Mouse (Mus musculus) bone marrow macrophage, adult 2 months (primary cell): Measurements from ENCODE around the gene Tnf. TPM values are rescaled to one million over a fixed set of nuclear protein-coding genes. Genes with fewer than 3 reads are reported as not detected.
A peak's percentile ranks its signal among the peaks of the same experiment; 100 is the strongest.

ENCODE experiments used
- H3K27ac ChIP-seq: 2 replicates; pipeline ENCODE4 v1.5.1; 2012; ENCODE audit warnings: low read depth, low read length; ENCODE audit not compliant: insufficient read depth
- H3K4me1 ChIP-seq: 2 replicates; pipeline ENCODE4 v1.6.1; 2012; ENCODE audit warnings: low read length; ENCODE audit not compliant: control insufficient read depth, insufficient read depth
- H3K4me3 ChIP-seq: 2 replicates; pipeline ENCODE4 v1.5.1; 2012; ENCODE audit warnings: mild to moderate bottlenecking, low read length, moderate library complexity; ENCODE audit not compliant: insufficient read depth
- CTCF ChIP-seq: IDR thresholded peaks from 2 replicates; pipeline ENCODE4 v1.5.1; 2012; ENCODE audit warnings: low read depth, mild to moderate bottlenecking, low read length, moderate library complexity
- POLR2A ChIP-seq: IDR thresholded peaks from 2 replicates; pipeline ENCODE4 v1.6.1; 2012; ENCODE audit warnings: mild to moderate bottlenecking, low read depth, low read length, borderline replicate concordance
- polyA plus RNA-seq: library from polyadenylated mRNA; stranded (reverse); fragments of >200 nt; gene quantifications from 2 replicates; pipeline ENCODE4 v1.2.4, GENCODE M21; 2012; ENCODE audit not compliant: missing spikeins, insufficient read depth, insufficient read length

Tnf gene
- polyA plus RNA-seq, 1 experiment: 11.9 TPM

- H3K27ac ChIP-seq: peak within 1 kb of the TSS; percentile 90
- H3K4me1 ChIP-seq: peaks cover 58% of the 10 kb centered on the region
- peak within 1 kb of the TSS; percentile 6; the same call in 1 of the 2 replicates for H3K4me3 ChIP-seq
- no peak for TF ChIP-seq CTCF
- TF ChIP-seq POLR2A: no peak
Measured at GRCm38 (mm10) chr17:35220156-35220952, 18.5 kb upstream of the Tnf start, which contains the start of gene Gm16181. TSS of gene Gm16181 (plus strand) at chr17:35220834.

DNA sequence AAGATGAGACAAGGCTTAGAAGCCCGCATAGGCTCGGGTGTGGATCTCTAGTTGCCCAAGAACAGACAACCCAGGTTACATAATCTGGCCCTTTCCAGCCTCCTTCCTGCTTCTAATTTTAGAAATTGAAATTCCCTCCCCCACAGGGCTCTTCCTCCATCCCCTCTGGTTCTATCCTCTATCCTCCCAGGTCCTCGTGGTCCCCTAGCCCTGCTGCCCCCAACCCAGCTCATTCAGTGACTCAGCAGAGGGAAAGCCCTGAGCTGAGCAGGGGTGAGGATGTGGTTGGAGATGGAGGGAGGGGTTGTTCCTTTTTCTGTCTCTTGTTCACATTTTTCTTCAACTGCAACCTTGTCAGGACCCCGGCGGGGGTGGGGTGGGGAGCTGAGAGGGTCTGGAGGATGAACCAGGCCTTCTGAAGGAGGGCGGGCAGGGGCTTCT lies 17.8 kb upstream of the Tnf start:
- no peak overlapping the region for H3K4me3 ChIP-seq
- TF ChIP-seq CTCF (0 out of 2 replicates have a peak, but pooled peaks have one; percentile 5), POLR2A (no peak)

DNA sequence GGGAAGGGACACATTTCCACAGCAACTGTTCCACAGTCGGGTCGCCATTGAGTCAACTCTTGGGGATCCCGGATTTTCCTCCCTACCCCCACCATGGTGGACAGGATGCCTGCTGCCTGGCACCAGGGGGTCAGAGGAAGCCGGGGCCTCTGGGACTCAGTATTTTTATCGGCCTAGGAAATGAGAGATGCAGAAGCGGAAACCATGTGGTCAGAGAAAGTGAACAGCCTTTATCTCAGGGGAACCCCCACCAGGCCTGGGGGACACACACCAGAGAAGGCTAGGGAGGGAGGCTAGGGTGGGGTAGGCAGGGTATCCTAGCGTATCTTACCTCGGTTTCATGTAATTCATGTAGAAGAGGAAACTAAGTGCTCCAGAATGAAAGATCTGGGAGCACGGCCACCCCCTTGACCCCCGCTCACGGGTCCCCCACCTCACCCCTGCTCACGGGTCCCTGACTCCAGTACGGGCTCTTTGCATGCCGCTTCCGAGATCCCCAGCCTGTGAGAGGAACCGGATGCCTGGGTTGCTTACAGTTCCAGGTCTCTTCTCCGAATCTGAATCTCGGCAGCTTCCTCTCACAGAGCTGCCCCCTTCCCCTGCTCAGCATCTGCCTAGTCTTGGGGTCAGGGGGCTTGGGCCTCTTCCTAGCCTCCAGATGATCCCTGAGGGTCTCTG lies 16.8 kb upstream of the Tnf start:
- Histone ChIP-seq H3K27ac (peak overlapping the region; percentile 90), H3K4me1 (peaks cover 68% of the 10 kb centered on the region), H3K4me3 (peak overlapping the region; percentile 43)
- TF ChIP-seq POLR2A: no peak
- TF ChIP-seq CTCF: no peak

More for the DNA sequence above, 17.8 kb upstream of the Tnf start:
- peak overlapping the region; percentile 90 for H3K27ac ChIP-seq
- peaks cover 66% of the 10 kb centered on the region for H3K4me1 ChIP-seq

GRCm38 (mm10) chr17:35213071-35213470 lies 11.3 kb upstream of the Tnf start:
- H3K27ac ChIP-seq: no peak overlapping the region
- no peak overlapping the region for H3K4me3 ChIP-seq
- TF ChIP-seq POLR2A: no peak
- H3K4me1 ChIP-seq: peaks cover 65% of the 10 kb centered on the region

DNA sequence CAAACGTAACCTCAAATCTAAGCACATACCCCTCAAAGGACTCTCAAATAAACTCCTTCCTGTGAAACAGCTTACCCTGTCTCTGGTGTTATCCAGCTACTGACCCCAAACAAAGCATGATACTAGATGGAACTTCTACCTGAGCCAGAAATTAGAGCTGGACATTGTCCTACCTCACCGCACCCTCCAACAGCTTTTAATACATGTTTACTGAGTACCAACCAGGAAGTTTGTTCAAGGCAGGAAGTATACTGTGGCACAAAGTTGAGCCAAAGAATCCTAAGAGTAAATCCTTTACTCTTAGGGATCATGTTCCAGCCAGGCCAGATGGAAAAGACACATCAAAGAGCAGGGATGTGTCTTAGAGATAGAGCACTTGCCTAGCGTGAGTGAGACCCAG lies 8.8 kb upstream of the Tnf start:
- Histone ChIP-seq H3K4me1 (peaks cover 53% of the 10 kb centered on the region), H3K27ac (peak overlapping the region; percentile 89), H3K4me3 (peak overlapping the region; percentile 51)
- TF ChIP-seq POLR2A: no peak
- no peak for TF ChIP-seq CTCF

GRCm38 (mm10) chr17:35209785-35210535 lies 8.2 kb upstream of the Tnf start:
- peaks cover 47% of the 10 kb centered on the region for H3K4me1 ChIP-seq
- TF ChIP-seq CTCF (no peak), POLR2A (no peak)
- H3K27ac ChIP-seq: peak overlapping the region; percentile 89
- peak overlapping the region; percentile 51 for H3K4me3 ChIP-seq

DNA sequence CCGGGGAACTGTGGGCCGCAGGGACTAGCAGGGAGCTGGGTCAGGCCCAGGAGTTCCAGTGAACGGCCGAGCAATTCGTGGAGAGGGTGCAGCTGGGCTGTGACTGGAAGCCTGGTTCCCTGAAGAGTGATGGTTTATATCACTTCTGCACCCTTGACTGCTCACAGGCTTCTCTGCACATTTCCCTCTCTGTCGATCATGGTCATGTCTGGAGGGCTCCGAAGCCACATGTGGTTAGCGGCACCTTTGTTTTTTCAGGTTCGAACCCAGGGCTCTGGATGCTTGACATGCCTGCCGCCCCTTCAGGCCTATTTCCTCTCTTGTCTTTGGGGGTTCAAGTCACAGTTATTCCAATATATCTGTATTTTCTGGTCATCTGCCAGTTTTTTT lies 3.6 kb upstream of the Tnf start:
- Histone ChIP-seq H3K27ac (no peak overlapping the region), H3K4me1 (peaks cover 32% of the 10 kb centered on the region), H3K4me3 (no peak overlapping the region)
- TF ChIP-seq CTCF (no peak), POLR2A (no peak)

GRCm38 (mm10) chr17:35204494-35205379 lies 2.9 kb upstream of the Tnf start, which contains the start of gene Lta:
TSS of gene Lta (minus strand) at chr17:35205351.
- H3K4me1 ChIP-seq: peaks cover 30% of the 10 kb centered on the region

GRCm38 (mm10) chr17:35202442-35202841 lies 635 bp upstream of the Tnf start:
- peak overlapping the region; percentile 81 for H3K4me3 ChIP-seq
- TF ChIP-seq CTCF (no peak), POLR2A (no peak)
- H3K27ac ChIP-seq: peak overlapping the region; percentile 68
- H3K4me1 ChIP-seq: peaks cover 17% of the 10 kb centered on the region

More at GRCm38 (mm10) chr17:35204494-35205379, 2.9 kb upstream of the Tnf start, which contains the start of gene Lta:
- H3K4me3 ChIP-seq: no peak within 1 kb of the TSS
- H3K27ac ChIP-seq: no peak within 1 kb of the TSS
- TF ChIP-seq CTCF (no peak), POLR2A (no peak)

DNA sequence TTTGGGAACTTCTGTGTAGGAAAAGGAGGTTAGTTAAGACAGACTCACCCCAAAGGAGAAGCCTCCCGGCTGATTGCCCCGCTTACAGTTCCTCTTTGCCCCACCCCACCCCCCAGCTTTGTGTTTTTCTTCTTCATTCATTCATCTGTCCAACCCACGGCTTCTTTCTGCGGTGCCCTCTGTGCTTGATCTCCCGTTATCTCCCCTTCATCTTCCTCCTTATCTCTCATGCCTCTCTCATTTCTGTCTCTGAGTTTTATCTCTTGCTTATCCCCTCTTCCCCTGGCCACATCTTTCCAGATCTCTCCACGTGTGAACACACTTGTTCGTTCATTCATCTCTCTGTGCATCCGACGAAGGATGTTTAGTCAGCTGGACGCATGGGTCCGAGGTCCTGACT lies 679 bp downstream of the Tnf start:
- TF ChIP-seq CTCF (no peak), POLR2A (no peak)
- peak overlapping the region; percentile 80 for H3K27ac ChIP-seq
- H3K4me1 ChIP-seq: peaks cover 19% of the 10 kb centered on the region
- H3K4me3 ChIP-seq: peak overlapping the region; percentile 81
